Mouse (Mus musculus): Measurements from ENCODE around the gene Pgbd1. TPM values are rescaled to one million over a fixed set of nuclear protein-coding genes. Genes with fewer than 3 reads are reported as not detected.
"Not testable (repeated sequence)": the region's sequence is repeated elsewhere in the genome, so short reads cannot be mapped to it uniquely, and the experiment has no call there.

The Pgbd1 gene
- total RNA-seq (2021): under 1 TPM; 0.90 to 0.95 TPM
- long read RNA-seq, experiment 1: 0 reads
- long read RNA-seq, experiment 2, partial matches to known transcripts: 0 of 1 reads
- long read RNA-seq, experiment 2, other reads (novel, unspliced or antisense): 0 of 1 reads

- DNase-seq (ENCODE audit: low spot score in 2 of 2): peak; percentile 45 to 49
Observed at GRCm38 (mm10) chr13:21440503-21441206, at the start of gene Pgbd1. TSS of gene Pgbd1 (minus strand) at chr13:21441058.

GRCm38 (mm10) chr13:21486881-21487280 is 46.0 kb upstream of the Pgbd1 start:
- no peak for DNase-seq (ENCODE audit: low spot score in 2 of 2)

- peak; percentile 24 to 46 for DNase-seq (ENCODE audit: low spot score in 2 of 2)
Observed at GRCm38 (mm10) chr13:21478759-21479670, 38.2 kb upstream of the Pgbd1 start, which contains the start of the genes Zkscan4 and Gm10065. TSS of gene Zkscan4 (plus strand) at chr13:21478907. TSS of gene Gm10065 (minus strand) at chr13:21479441.

- no peak for DNase-seq (ENCODE audit: low spot score in 2 of 2)
Observed at GRCm38 (mm10) chr13:21472427-21472826, 31.6 kb upstream of the Pgbd1 start.

- DNase-seq (ENCODE audit: low spot score in 2 of 2): no peak
Observed at GRCm38 (mm10) chr13:21469097-21469496, 28.2 kb upstream of the Pgbd1 start.

- peak; percentile 32 to 62 for DNase-seq (ENCODE audit: low spot score in 2 of 2)
Observed at GRCm38 (mm10) chr13:21468061-21469019, 27.5 kb upstream of the Pgbd1 start, which contains the start of gene Nkapl. TSS of gene Nkapl (minus strand) at chr13:21468509.

- no peak for DNase-seq (ENCODE audit: low spot score in 2 of 2)
Observed at GRCm38 (mm10) chr13:21467336-21467735, 26.5 kb upstream of the Pgbd1 start.

- DNase-seq (ENCODE audit: low spot score in 2 of 2): not testable (repeated sequence)
Observed at GRCm38 (mm10) chr13:21462516-21462915, 21.7 kb upstream of the Pgbd1 start.

GRCm38 (mm10) chr13:21456347-21456746 is 15.5 kb upstream of the Pgbd1 start:
- no peak for DNase-seq (ENCODE audit: low spot score in 2 of 2)

- DNase-seq (ENCODE audit: low spot score in 2 of 2): no peak
Observed at GRCm38 (mm10) chr13:21454133-21454532, 13.3 kb upstream of the Pgbd1 start.

GRCm38 (mm10) chr13:21453449-21453848 is 12.6 kb upstream of the Pgbd1 start, which contains the start of gene Zscan26:
TSS of gene Zscan26 (minus strand) at chr13:21453730.
- peak; percentile 48 to 70 for DNase-seq (ENCODE audit: low spot score in 2 of 2)

GRCm38 (mm10) chr13:21453042-21453441 is 12.2 kb upstream of the Pgbd1 start:
- DNase-seq (ENCODE audit: low spot score in 2 of 2): no peak

- no peak for DNase-seq (ENCODE audit: low spot score in 2 of 2)
Observed at GRCm38 (mm10) chr13:21447856-21448614, 7.2 kb upstream of the Pgbd1 start.

GRCm38 (mm10) chr13:21446796-21447195 is 5.9 kb upstream of the Pgbd1 start:
- no peak for DNase-seq (ENCODE audit: low spot score in 2 of 2)

GRCm38 (mm10) chr13:21441207-21441572 is 332 bp upstream of the Pgbd1 start:
- no peak for DNase-seq (ENCODE audit: low spot score in 2 of 2)

GRCm38 (mm10) chr13:21435476-21435875 is 5.4 kb downstream of the Pgbd1 start:
- DNase-seq (ENCODE audit: low spot score in 2 of 2): no peak

- no peak for DNase-seq (ENCODE audit: low spot score in 2 of 2)
Observed at GRCm38 (mm10) chr13:21427631-21428030, 13.2 kb downstream of the Pgbd1 start.

GRCm38 (mm10) chr13:21423301-21423700 is 17.6 kb downstream of the Pgbd1 start:
- peak in 1 of 2 experiments; percentile 16 for DNase-seq (ENCODE audit: low spot score in 2 of 2)

GRCm38 (mm10) chr13:21418865-21419264 is 22.0 kb downstream of the Pgbd1 start:
- no peak for DNase-seq (ENCODE audit: low spot score in 2 of 2)
